Mouse (Mus musculus) midbrain, postnatal 0 days (tissue): Measurements from ENCODE around the gene Atl2. TPM values are rescaled to one million over a fixed set of nuclear protein-coding genes. Genes with fewer than 3 reads are reported as not detected.
A peak's percentile ranks its signal among the peaks of the same experiment; 100 is the strongest.

Experiments
- ATAC-seq: fragments of 200-750 bp; cut with Nextera tagmentation; 2 replicates; pipeline ENCODE4 v1.8.0; 2017; ENCODE audit warnings: moderate number of reproducible peaks, mild to moderate bottlenecking, moderate TSS enrichment, moderate library complexity; ENCODE audit not compliant: low FRiP score
- DNase-seq: peaks from one replicate; pipeline ENCODE4 v3.0.0-alpha.2; 2015; ENCODE audit warnings: low spot score
- H3K27ac ChIP-seq: fragments of 300-500 bp; sonication (generic); 2 replicates; pipeline ENCODE4 v1.5.1; 2014; ENCODE audit warnings: low read depth, mild to moderate bottlenecking, low read length, mixed read lengths
- H3K27me3 ChIP-seq: fragments of 300-500 bp; sonication (generic); 2 replicates; pipeline ENCODE4 v1.6.1; 2014; ENCODE audit warnings: low read length, control low read depth, mixed read lengths; ENCODE audit not compliant: insufficient read depth
- H3K36me3 ChIP-seq: fragments of 300-500 bp; sonication (generic); 2 replicates; pipeline ENCODE4 v1.6.1; 2014; ENCODE audit warnings: low read length, control low read depth, mixed read lengths; ENCODE audit not compliant: insufficient read depth
- H3K4me1 ChIP-seq: fragments of 300-500 bp; sonication (generic); 2 replicates; pipeline ENCODE4 v1.6.1; 2014; ENCODE audit warnings: mild to moderate bottlenecking, control low read depth, antibody characterized with exemption, low read length, mixed read lengths; ENCODE audit not compliant: insufficient read depth
- H3K4me2 ChIP-seq: fragments of 300-500 bp; sonication (generic); 2 replicates; pipeline ENCODE4 v1.6.1; 2014; ENCODE audit warnings: low read depth, mild to moderate bottlenecking, low read length, mixed read lengths; ENCODE audit not compliant: poor library complexity, severe bottlenecking
- H3K4me3 ChIP-seq: fragments of 300-500 bp; sonication (generic); 2 replicates; pipeline ENCODE4 v1.5.1; 2014; ENCODE audit warnings: low read depth, mild to moderate bottlenecking, low read length, moderate library complexity
- H3K9ac ChIP-seq: fragments of 300-500 bp; sonication (generic); replicated peaks from 2 replicates; pipeline ENCODE4 v1.6.1; 2014; ENCODE audit warnings: mild to moderate bottlenecking, low read length, moderate library complexity, mixed read lengths; ENCODE audit not compliant: poor library complexity, severe bottlenecking
- H3K9me3 ChIP-seq: fragments of 300-500 bp; sonication (generic); 2 replicates; pipeline ENCODE4 v1.6.1; 2016; ENCODE audit warnings: low read length, control low read depth
- CTCF ChIP-seq: IDR thresholded peaks from 2 replicates; pipeline ENCODE4 v1.5.1; 2016; ENCODE audit warnings: antibody characterized with exemption, mild to moderate bottlenecking
- WGBS: fragments of 180-500 bp; shearing (Covaris S2); extraction: QIAGEN DNeasy Blood & Tissue Kit; methylation state at CpG from one replicate; pipeline ENCODE4 v1.1.7; 2014; 5-methylcytosine and 5-hydroxymethylcytosine counted together
- polyA plus RNA-seq: library from polyadenylated mRNA; unstranded; fragments of >200 nt; fragmentation: Nextera tagmentation; extraction: Ambion mirVana; gene quantifications from 2 replicates; pipeline ENCODE4 v1.2.1, GENCODE M21; 2015
- total RNA-seq: library from RNA; depleted of rRNA; stranded (reverse); fragments of >200 nt; gene quantifications from 2 replicates; pipeline ENCODE4 v1.2.3, GENCODE M21; 2014

Gene Atl2
- total and polyA plus RNA-seq, 2 experiments from 2014 or later = 29.4 to 31.0 TPM

DNA sequence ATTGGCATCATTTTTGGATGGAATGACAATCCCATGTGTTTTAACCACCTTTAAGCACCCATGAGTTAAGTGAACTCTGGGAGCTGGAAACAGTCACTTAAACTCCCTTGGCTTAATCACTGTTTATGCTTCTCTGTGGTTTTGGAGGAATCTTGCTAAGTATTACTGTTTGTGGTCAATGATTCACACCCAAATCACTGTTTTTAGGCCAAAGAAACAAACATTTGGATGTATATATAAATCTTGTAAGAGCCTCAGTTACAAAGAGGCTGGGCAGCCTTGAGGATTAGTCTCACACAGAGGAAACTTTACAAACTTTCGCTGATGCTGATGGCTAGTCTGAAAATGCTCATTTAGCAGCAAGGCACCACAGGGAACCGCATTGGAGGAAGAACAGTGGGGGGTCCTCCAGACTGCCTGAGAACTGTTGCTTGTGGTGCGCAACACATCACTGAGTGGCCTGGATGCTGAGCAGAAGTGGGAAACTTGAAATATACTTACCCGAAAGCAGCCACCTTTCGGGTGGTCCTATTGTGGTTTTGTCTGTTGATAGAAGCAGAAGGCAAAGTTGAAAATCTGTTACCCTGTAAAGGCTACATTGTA lies 36.9 kb upstream of the Atl2 start:
- Histone ChIP-seq H3K27ac (no peak overlapping the region), H3K9me3 (no peaks in the 10 kb centered on the region), H3K9ac (no peak overlapping the region), H3K4me3 (no peak overlapping the region), H3K4me2 (no peak overlapping the region), H3K27me3 (no peaks in the 10 kb centered on the region), H3K4me1 (no peaks in the 10 kb centered on the region), H3K36me3 (no peaks in the 10 kb centered on the region)
- WGBS = 46% methylated on average over 5 of the region's 5 CpGs
- DNase-seq (no peak), ATAC-seq (no peak)
- no peak for TF ChIP-seq CTCF

DNA sequence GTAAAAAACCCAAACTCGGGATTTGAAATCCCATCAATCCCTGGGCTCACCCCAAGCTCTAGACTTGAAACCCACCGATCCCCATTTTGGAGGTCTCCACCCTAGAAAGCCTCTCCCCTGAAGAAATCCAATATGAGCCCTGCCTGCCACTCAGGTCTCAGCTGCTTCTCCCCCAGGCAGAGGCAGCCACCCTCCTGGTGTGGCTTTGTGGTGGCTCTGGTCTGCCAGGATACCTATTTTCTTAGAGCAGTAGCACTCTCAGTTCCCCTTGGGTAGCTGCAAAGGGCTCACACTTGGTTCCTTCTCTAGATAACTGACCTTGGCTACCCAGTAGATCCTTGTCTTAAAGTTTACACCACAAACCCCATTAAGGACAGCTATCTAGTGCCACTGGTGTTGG lies 31.2 kb upstream of the Atl2 start:
- no peak overlapping the region for H3K4me3 ChIP-seq
- no peaks in the 10 kb centered on the region for H3K27me3 ChIP-seq
- DNase-seq (no peak), ATAC-seq (no peak)
- no peaks in the 10 kb centered on the region for H3K36me3 ChIP-seq
- no peak for TF ChIP-seq CTCF
- H3K9ac ChIP-seq = no peak overlapping the region
- H3K4me2 ChIP-seq = no peak overlapping the region
- H3K9me3 ChIP-seq = no peaks in the 10 kb centered on the region
- no peaks in the 10 kb centered on the region for H3K4me1 ChIP-seq
- no peak overlapping the region for H3K27ac ChIP-seq
- 89% methylated on average over 2 of the region's 2 CpGs for WGBS

DNA sequence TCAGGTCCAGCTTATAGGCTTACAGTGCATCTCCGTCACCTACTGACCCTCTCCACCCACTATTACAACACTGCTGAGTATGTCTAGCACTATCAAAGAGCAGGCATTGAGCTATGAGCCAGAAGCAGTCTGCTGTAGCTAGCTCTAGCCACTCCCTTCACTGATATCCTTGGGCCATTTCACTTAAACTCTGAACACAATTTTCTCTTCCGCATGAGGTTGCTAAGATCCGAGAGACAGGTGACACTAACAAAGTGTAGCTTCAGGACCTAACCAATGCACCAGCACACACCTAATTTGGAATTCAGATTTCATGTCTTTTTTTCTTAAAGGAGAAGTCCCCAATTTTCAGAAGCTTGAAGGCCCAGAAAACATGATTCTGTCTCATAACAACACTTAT lies 30.6 kb upstream of the Atl2 start:
- Histone ChIP-seq H3K9ac (no peak overlapping the region), H3K27me3 (no peaks in the 10 kb centered on the region), H3K9me3 (no peaks in the 10 kb centered on the region), H3K4me2 (no peak overlapping the region), H3K4me3 (no peak overlapping the region), H3K27ac (no peak overlapping the region), H3K36me3 (no peaks in the 10 kb centered on the region), H3K4me1 (no peaks in the 10 kb centered on the region)
- DNase-seq (no peak), ATAC-seq (peak; percentile 54; the same call in 1 of the 2 replicates)
- TF ChIP-seq CTCF = no peak
- WGBS = 69% methylated on average over 3 of the region's 3 CpGs

DNA sequence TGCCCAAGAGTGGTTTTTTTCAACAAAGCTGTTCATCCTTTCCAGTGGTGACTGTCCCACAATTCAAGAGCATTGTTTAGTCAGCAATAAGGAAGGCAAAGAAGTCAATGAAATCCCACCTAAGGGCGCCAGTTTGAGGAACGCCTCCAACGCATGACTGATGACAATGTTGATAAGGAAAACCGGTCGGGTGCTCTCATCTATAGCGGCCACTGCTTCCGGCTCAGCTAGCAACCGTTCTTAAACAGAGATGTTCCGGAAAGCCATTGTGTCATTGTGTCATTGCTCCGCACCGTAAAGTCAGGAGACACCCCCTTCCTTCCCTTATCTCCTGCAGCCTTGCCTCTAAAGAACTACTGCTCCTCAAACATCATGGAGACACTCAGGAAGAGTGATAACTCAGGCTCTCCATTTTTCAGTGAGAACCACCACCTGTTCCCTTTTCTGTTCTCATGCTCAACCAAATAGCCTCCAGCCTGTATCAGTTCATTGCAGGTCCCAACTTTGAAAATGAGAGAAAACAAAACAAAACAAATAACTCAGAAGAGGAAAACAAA lies 30.0 kb upstream of the Atl2 start:
- H3K9me3 ChIP-seq = no peaks in the 10 kb centered on the region
- ATAC-seq (no peak), DNase-seq (no peak)
- no peak overlapping the region for H3K9ac ChIP-seq
- TF ChIP-seq CTCF = no peak
- no peaks in the 10 kb centered on the region for H3K4me1 ChIP-seq
- H3K4me3 ChIP-seq = no peak overlapping the region
- H3K4me2 ChIP-seq = no peak overlapping the region
- H3K36me3 ChIP-seq = no peaks in the 10 kb centered on the region
- WGBS = 88% methylated on average over 11 of the region's 11 CpGs
- no peaks in the 10 kb centered on the region for H3K27me3 ChIP-seq
- no peak overlapping the region for H3K27ac ChIP-seq

DNA sequence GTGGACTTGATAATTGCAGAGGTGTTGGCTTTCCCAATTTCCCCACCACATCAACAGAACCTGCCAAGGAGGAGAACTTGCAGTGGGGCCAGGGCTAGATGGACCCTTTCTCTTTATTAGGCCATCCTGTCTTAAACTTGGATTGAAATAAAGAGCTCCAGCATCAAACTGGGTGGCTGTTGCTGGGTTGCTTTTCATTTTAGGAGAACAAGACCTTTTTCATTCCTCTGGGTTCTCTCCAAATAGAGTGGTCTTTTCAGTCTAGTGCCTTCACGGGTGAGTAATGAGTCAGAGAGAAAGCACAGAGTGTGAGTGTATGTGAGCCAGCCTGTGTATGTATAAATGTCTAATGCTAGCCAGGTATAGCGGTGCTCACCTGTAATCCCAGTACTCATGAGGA lies 24.4 kb upstream of the Atl2 start:
- Histone ChIP-seq H3K4me3 (no peak overlapping the region), H3K9ac (no peak overlapping the region), H3K4me2 (no peak overlapping the region), H3K9me3 (no peaks in the 10 kb centered on the region), H3K4me1 (peaks cover 2% of the 10 kb centered on the region; the same call in 1 of the 2 replicates), H3K27me3 (no peaks in the 10 kb centered on the region), H3K36me3 (no peaks in the 10 kb centered on the region), H3K27ac (peak overlapping the region; percentile 51)
- WGBS = 79% methylated on average over 2 of the region's 2 CpGs
- DNase-seq (peak; percentile 58), ATAC-seq (no peak)
- no peak for TF ChIP-seq CTCF

DNA sequence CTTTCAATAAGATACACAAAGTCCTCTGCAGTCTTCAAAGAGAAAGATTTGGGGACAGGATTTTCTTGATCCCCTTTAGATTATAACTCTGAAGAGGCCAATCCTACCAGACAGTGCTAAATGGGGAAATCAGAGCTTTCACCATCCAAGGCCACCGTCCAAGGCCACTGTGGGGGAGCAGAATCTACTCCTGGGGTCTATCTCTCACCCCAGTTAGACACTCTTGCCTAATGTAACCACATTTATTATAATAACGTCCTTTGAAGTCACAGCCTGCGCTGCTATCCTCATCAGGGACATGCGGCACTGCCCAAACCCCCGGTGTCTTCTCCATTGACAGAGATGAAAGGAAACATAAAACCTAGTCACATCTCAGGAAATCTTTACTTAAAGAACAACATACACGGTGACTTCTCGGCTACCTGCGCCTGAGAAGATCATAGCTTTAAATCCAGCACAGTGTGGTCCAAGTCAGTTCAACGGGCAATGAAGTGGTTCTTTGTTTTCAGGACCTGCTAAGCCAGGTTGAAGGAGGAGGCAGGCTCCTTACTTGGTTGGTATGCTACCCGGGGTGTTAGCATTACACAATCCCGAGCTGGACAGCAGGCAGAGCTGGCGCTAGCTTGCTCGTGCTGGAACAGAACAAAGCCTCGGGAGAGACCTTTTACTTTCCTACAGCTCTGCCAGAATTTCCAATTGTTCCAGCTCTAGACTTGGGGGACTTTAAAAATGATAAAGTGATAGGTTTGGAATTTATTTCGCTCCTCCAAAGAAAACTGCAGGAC lies 23.8 kb upstream of the Atl2 start:
- no peaks in the 10 kb centered on the region for H3K27me3 ChIP-seq
- H3K4me1 ChIP-seq = peaks cover 2% of the 10 kb centered on the region; the same call in 1 of the 2 replicates
- TF ChIP-seq CTCF = no peak
- no peaks in the 10 kb centered on the region for H3K36me3 ChIP-seq
- WGBS = 55% methylated on average over 15 of the region's 15 CpGs
- ATAC-seq = peak; percentile 71
- no peak overlapping the region for H3K9ac ChIP-seq
- H3K4me3 ChIP-seq = no peak overlapping the region
- H3K4me2 ChIP-seq = no peak overlapping the region
- peak; percentile 46 for DNase-seq
- no peaks in the 10 kb centered on the region for H3K9me3 ChIP-seq
- no peak overlapping the region for H3K27ac ChIP-seq
